Mouse (Mus musculus) ES-E14 (cell line): ENCODE measurements around the gene Ifna4.

Experiments
- CHD2 ChIP-seq: IDR thresholded peaks from 2 replicates; pipeline ENCODE4 v1.6.1; 2014; ENCODE audit warnings: mild to moderate bottlenecking, low read depth, low read length, inconsistent platforms
- HCFC1 ChIP-seq: IDR thresholded peaks from 2 replicates; pipeline ENCODE4 v1.6.1; 2012; ENCODE audit warnings: low read length, inconsistent platforms, borderline replicate concordance; ENCODE audit not compliant: insufficient read depth
- MAFK ChIP-seq: IDR thresholded peaks from 2 replicates; pipeline ENCODE4 v1.6.1; 2014; ENCODE audit warnings: mild to moderate bottlenecking, low read depth, low read length, inconsistent platforms; ENCODE audit not compliant: insufficient read depth
- ZC3H11A ChIP-seq: IDR thresholded peaks from 2 replicates; pipeline ENCODE4 v1.6.1; 2012; ENCODE audit warnings: low read depth, mild to moderate bottlenecking, inconsistent platforms, low read length, borderline replicate concordance
- ZNF384 ChIP-seq: IDR thresholded peaks from 2 replicates; pipeline ENCODE4 v1.6.1; 2012; ENCODE audit warnings: low read depth, low read length, inconsistent platforms

DNA sequence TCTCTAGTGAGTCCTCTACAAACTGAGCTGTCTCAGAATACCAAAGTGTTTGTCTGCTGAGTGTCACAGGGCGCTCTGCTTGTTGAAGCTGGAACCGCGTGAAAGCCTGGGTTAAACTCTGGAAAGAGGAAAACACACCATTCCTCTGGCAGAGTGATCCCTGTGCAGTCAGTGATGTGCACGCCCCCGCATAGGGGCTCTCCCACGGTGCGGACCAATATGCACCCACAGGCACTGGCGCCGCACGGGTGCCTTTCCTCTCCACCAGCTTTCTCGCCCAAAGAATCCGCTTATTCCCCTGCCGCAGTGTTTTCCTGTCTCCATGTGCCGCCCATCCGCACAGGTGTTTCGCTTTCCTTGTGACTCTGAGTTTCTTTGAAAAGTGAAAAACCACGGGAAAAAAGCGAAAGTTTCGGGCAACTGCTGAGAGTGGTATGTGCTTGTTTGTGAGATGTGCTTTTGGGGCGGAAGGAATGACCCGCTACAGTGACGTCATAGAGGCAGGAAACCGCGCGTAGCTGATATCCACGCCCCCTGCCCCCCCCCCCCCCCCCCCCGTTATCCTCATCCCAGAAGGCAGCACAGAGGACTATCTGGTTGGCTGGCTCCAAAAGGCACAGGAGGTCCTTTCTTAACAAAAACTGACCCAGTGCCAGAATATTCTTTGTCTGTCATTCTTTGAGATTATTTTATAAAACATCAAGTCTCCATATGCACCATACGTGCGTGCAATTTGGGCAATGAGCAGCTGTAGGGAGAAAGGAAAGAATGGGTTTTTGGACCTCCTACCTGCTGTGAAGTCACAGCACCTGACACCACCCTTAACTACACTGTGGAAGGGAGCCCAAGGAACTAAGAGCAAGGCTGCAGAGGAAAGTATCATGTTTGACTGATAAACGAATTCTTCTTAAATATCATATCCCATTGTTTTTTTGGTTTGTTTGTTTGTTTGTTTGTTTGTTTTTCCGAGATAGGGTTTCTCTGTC, 26.6 kb downstream of the Ifna4 start:
- no peak for TF ChIP-seq ZNF384
- TF ChIP-seq MAFK = no peak
- no peak for TF ChIP-seq ZC3H11A
- TF ChIP-seq CHD2 = no peak
- no peak for TF ChIP-seq HCFC1
